Mouse (Mus musculus) intestine, embryonic 14.5 days (tissue): ENCODE results near the gene Prelp. TPM values are rescaled to one million over a fixed set of nuclear protein-coding genes. Genes with fewer than 3 reads are reported as not detected.
"Not testable (repeated sequence)": the region's sequence is repeated elsewhere in the genome, so short reads cannot be mapped to it uniquely, and the experiment has no call there.

Source experiments
- ATAC-seq: fragments of 200-750 bp; cut with Nextera tagmentation; replicated peaks from 2 replicates; pipeline ENCODE4 v1.8.0; 2017; ENCODE audit warnings: low read depth, moderate number of reproducible peaks, moderate TSS enrichment, moderate library complexity; ENCODE audit not compliant: low FRiP score, low TSS enrichment
- DNase-seq: peaks from one replicate; pipeline ENCODE4 v3.0.0-alpha.2; 2018; ENCODE audit warnings: low spot score
- H3K27ac ChIP-seq: fragments of 300-500 bp; sonication (generic); 2 replicates; pipeline ENCODE4 v1.5.1; 2014; ENCODE audit warnings: low read depth, mild to moderate bottlenecking, control low read depth
- H3K27me3 ChIP-seq: fragments of 300-500 bp; sonication (generic); replicated peaks from 2 replicates; pipeline ENCODE4 v1.6.1; 2014; ENCODE audit warnings: low read length, control low read depth; ENCODE audit not compliant: control insufficient read depth, insufficient read depth
- H3K36me3 ChIP-seq: fragments of 300-500 bp; sonication (generic); 2 replicates; pipeline ENCODE4 v1.6.1; 2014; ENCODE audit warnings: low read length, control low read depth; ENCODE audit not compliant: control insufficient read depth, insufficient read depth
- H3K4me1 ChIP-seq: fragments of 300-500 bp; sonication (generic); replicated peaks from 2 replicates; pipeline ENCODE4 v1.6.1; 2014; ENCODE audit warnings: low read length, control low read depth, mixed read lengths; ENCODE audit not compliant: control insufficient read depth, insufficient read depth
- H3K4me2 ChIP-seq: fragments of 300-500 bp; sonication (generic); 2 replicates; pipeline ENCODE4 v1.6.1; 2014; ENCODE audit warnings: low read length
- H3K4me3 ChIP-seq: fragments of 300-500 bp; sonication (generic); 2 replicates; pipeline ENCODE4 v1.5.1; 2014; ENCODE audit warnings: low read depth, low read length, control low read depth, mixed read lengths
- H3K9ac ChIP-seq: fragments of 300-500 bp; sonication (generic); 2 replicates; pipeline ENCODE4 v1.6.1; 2014; ENCODE audit warnings: mild to moderate bottlenecking, low read length
- H3K9me3 ChIP-seq: fragments of 300-500 bp; sonication (generic); 2 replicates; pipeline ENCODE4 v1.6.1; 2016; ENCODE audit warnings: low read length, control low read depth; ENCODE audit not compliant: control insufficient read depth
- WGBS: fragments of 180-500 bp; shearing (Covaris S2); extraction: QIAGEN DNeasy Blood & Tissue Kit; methylation state at CpG from one replicate; pipeline ENCODE4 v1.1.7; 2014; 5-methylcytosine and 5-hydroxymethylcytosine counted together
- polyA plus RNA-seq: library from polyadenylated mRNA; unstranded; fragments of >200 nt; fragmentation: Nextera tagmentation; extraction: Ambion mirVana; gene quantifications from 2 replicates; pipeline ENCODE4 v1.2.1, GENCODE M21; 2014

Prelp gene
- polyA plus RNA-seq = 1.4 and 1.9 TPM in 2 replicates

DNA sequence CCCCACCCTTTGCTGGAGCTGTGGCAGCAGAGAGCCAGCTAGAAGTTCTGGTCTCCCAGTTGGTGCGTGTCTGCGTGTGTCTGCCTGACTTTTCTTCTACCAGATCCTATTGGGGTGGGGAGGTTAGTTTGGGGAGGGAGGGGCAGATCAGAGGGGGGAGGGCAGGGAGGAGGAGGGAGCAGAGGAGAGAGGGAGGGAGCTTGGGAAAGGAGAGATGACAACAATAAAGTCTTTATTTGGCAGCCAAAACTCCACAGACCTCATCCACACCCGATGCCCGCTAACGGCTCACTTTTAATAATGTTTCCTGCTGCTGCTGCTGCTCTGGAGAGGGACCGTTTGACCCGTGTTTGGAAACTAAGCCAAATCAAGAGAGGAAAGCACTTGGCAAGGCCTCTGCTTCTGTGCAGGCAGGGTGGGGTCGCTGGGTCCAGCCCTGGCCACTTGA, at the start of gene Prelp:
Gene Prelp (minus strand): TSS at position 111 of the 448 bp plus-strand sequence.
- H3K4me3 ChIP-seq = no peak within 1 kb of the TSS
- DNase-seq = peak; percentile 64
- peak within 1 kb of the TSS; percentile 51; the same call in 1 of the 2 replicates for H3K27ac ChIP-seq
- no peaks in the 10 kb centered on the region for H3K36me3 ChIP-seq
- no peak for ATAC-seq
- peak within 1 kb of the TSS; percentile 26; the same call in 1 of the 2 replicates for H3K4me2 ChIP-seq
- no peaks in the 10 kb centered on the region for H3K9me3 ChIP-seq
- WGBS = 6% methylated on average over 8 of the region's 8 CpGs
- no peak within 1 kb of the TSS for H3K9ac ChIP-seq
- no peaks in the 10 kb centered on the region for H3K27me3 ChIP-seq
- peaks cover 40% of the 10 kb centered on the region for H3K4me1 ChIP-seq

DNA sequence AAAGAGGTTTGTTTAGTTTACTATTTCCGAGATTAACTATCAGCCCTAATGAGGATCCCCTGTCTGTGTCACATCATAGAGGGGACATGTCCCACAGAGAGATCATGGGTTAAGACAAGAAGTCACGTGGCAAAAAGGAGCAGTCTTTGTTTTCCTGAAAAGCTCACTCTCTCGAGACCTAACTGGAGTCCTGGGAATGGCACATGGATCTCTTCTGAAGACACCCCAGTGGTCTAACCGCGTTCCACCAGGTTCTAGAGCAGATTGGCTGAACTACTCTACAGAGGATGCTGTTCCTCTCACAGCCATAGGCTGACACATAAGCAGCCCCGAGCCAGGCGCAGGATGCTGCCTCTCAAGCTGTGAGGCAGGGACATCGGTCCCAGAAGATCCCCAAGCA, 48.2 kb upstream of the Prelp start:
- Histone ChIP-seq H3K9me3 (no peaks in the 10 kb centered on the region), H3K27me3 (no peaks in the 10 kb centered on the region), H3K4me2 (no peak overlapping the region), H3K4me1 (peaks cover 21% of the 10 kb centered on the region), H3K36me3 (no peaks in the 10 kb centered on the region), H3K27ac (no peak overlapping the region), H3K4me3 (no peak overlapping the region), H3K9ac (no peak overlapping the region)
- WGBS = 84% methylated on average over 8 of the region's 8 CpGs
- ATAC-seq = no peak
- no peak for DNase-seq

DNA sequence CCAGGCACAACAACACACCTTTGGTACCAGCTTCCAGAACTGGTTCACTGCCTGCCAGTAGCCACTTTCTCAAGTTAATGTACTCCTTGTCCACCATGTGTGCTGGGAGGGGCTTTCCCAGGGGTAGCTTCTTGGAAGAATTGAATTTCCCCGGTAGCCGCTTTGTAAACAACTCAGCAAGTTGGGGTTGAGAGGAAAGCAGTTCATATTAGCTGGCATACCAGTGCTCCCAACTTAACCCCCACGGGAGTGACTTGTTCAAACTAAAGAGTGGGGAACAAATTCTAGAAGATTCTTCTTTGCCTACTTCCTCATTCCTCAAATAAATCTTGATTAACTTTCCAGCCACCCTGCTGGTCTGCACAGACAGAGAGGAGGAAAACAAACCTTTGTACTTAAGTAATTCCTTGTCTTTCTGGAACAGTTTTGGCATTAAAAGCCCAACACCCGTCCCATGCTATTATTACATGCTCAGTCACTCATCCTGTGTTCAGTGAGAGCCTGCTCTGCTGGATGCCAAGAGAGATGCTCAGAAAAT, 47.6 kb upstream of the Prelp start:
- H3K9me3 ChIP-seq = no peaks in the 10 kb centered on the region
- H3K27me3 ChIP-seq = no peaks in the 10 kb centered on the region
- ATAC-seq (no peak), DNase-seq (no peak)
- peaks cover 21% of the 10 kb centered on the region for H3K4me1 ChIP-seq
- H3K27ac ChIP-seq = no peak overlapping the region
- no peak overlapping the region for H3K9ac ChIP-seq
- H3K4me2 ChIP-seq = no peak overlapping the region
- WGBS = 44% methylated on average over 4 of the region's 4 CpGs
- no peaks in the 10 kb centered on the region for H3K36me3 ChIP-seq
- H3K4me3 ChIP-seq = no peak overlapping the region

DNA sequence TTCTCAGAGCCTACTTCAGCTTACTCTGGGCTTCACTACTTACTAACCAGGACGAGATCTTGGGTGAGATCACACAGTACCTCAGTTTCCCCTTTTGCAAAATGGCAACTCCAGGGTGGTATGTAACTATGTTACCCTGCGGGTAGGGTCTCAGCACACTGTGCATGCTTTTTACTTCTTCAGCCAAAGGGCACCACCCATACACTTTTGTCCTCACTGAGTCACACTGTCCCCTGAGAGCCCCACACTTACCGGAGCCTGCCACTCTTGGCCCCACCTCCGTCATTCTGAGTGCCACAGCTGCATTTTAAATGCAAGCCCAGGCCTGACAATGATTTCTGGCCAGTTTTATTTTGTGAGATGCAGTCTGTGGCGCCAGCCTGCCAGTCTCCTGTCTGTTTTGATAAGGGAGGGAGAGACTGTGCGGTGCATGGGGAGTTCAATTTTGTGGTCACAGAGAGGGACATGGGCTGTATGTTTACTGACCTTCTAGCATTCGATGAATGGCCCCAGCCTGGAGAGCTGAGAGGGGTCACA, 46.3 kb upstream of the Prelp start:
- peaks cover 21% of the 10 kb centered on the region for H3K4me1 ChIP-seq
- DNase-seq (no peak), ATAC-seq (no peak)
- H3K9me3 ChIP-seq = no peaks in the 10 kb centered on the region
- H3K9ac ChIP-seq = no peak overlapping the region
- no peaks in the 10 kb centered on the region for H3K36me3 ChIP-seq
- WGBS = 65% methylated on average over 7 of the region's 7 CpGs
- H3K4me3 ChIP-seq = no peak overlapping the region
- no peak overlapping the region for H3K27ac ChIP-seq
- H3K4me2 ChIP-seq = no peak overlapping the region
- no peaks in the 10 kb centered on the region for H3K27me3 ChIP-seq

DNA sequence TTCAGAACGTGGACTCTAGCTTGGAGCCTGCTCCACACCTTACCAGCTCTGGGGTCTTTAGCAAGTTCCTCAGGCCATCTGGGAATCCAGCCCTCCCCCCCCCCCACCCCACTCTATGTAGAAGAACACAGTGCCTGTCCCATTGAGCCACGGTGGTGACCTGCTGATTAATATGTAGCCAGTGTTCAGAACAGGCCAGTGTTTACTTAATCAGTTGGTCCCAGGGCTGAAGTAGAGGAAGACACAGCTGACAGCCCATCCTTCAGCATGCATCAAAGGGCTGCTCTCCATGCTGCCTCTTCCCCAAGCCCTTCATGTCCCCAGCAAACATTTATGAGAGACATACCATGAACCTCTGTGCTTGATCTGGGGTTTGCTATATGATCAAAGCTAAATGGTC, 44.8 kb upstream of the Prelp start:
- H3K4me1 ChIP-seq = peaks cover 32% of the 10 kb centered on the region

DNA sequence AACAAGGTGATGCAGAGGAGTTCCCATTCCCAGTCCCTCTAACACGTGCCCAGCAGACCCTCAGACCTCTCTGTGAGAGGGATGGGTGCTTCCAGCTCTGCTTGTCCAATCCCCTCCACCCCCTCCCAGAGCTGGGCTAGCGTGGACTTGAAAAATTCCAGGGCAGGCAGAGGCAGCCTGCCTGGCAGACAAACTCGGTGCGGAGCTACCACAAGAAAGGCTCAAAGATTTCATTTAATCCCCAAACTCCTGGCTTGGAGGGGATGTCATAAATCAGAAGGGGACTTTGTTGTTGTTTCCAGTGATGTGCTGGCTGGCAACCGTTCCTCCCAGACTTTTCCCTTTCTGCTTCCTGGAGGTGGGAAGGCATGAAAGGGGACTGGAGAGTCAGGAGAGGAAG, 44.1 kb upstream of the Prelp start:
- WGBS = 10% methylated on average over 5 of the region's 5 CpGs
- Histone ChIP-seq H3K4me1 (peaks cover 32% of the 10 kb centered on the region), H3K4me2 (no peak overlapping the region), H3K4me3 (no peak overlapping the region), H3K36me3 (no peaks in the 10 kb centered on the region), H3K27me3 (no peaks in the 10 kb centered on the region), H3K9me3 (no peaks in the 10 kb centered on the region), H3K9ac (no peak overlapping the region), H3K27ac (peak overlapping the region; percentile 59)
- DNase-seq (no peak), ATAC-seq (no peak)

More for the DNA sequence above, 44.8 kb upstream of the Prelp start:
- Histone ChIP-seq H3K9me3 (no peaks in the 10 kb centered on the region), H3K27ac (0 out of 2 replicates have a peak overlapping the region, but pooled peaks have one; percentile 59), H3K27me3 (no peaks in the 10 kb centered on the region), H3K36me3 (no peaks in the 10 kb centered on the region), H3K4me3 (no peak overlapping the region), H3K4me2 (no peak overlapping the region), H3K9ac (no peak overlapping the region)
- 48% methylated on average over 2 of the region's 2 CpGs for WGBS
- DNase-seq (no peak), ATAC-seq (no peak; the same call in 1 of the 2 replicates)

DNA sequence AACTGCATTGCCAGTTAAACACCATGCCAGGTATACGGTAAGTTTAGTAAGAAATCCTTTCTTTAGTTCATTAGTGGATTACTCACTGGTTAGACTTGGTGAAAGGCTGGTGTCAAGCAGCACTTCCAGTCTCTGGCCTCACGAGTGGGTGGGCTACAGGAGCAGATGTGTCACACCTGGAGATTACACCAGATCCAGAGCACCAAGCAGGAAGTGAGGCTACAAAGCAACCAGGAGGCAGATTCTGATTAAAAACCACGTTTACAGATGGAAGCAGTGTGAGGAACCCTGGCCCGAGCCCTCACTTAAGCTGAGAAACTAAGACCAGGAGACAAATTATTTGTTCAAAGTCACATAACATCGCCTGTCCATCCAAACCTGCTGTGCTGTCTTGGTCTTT, 43.5 kb upstream of the Prelp start:
- Histone ChIP-seq H3K27me3 (no peaks in the 10 kb centered on the region), H3K36me3 (no peaks in the 10 kb centered on the region), H3K9me3 (no peaks in the 10 kb centered on the region), H3K27ac (peak overlapping the region; percentile 59), H3K9ac (no peak overlapping the region), H3K4me3 (no peak overlapping the region), H3K4me1 (peaks cover 32% of the 10 kb centered on the region), H3K4me2 (no peak overlapping the region)
- DNase-seq (no peak), ATAC-seq (no peak)
- 56% methylated on average over 5 of the region's 5 CpGs for WGBS

DNA sequence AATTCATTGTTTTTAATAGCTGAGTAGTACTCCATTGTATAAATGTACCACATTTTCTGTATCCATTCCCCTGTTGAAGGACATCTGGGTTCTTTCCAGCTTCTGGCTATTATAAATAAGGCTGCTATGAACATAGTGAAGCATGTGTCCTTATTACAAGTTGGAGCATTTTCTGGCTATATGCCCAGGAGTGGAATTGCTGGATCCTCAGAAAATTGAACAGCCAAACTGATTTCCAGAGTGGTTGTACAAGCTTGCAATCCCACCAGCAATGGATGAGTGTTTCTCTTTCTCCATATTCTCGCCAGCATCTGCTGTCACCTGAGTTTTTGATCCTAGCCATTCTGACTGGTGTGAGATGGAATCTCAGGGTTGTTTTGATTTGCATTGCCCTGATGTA, 42.4 kb upstream of the Prelp start:
- DNase-seq, ATAC-seq, H3K9me3 ChIP-seq, H3K27me3 ChIP-seq, H3K4me2 ChIP-seq, H3K9ac ChIP-seq, H3K27ac ChIP-seq, H3K4me3 ChIP-seq, H3K36me3 ChIP-seq: not testable (repeated sequence)
- H3K4me1 ChIP-seq = peaks cover 32% of the 10 kb centered on the region
- WGBS = 88% methylated on average over 1 of the region's 1 CpGs

DNA sequence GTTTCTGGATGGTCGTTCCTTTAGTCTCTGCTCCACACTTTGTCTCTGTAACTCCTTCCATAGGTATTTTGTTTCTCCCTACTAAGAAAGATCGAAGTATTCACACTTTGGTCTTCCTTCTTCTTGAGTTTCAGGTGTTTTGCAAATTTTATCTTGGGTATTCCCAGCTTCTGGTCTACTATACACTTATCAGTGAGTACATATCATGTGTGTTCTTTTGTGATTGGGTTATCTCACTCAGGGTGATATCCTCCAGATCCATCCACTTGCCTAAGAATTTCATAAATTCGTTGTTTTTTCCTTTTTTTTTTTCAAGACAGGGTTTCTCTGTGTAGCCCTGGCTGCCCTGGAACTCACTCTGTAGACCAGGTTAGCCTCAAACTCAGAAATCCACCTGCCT, 41.9 kb upstream of the Prelp start:
- not testable (repeated sequence) for H3K4me2 ChIP-seq, H3K9me3 ChIP-seq, H3K9ac ChIP-seq, H3K27ac ChIP-seq, DNase-seq, H3K4me3 ChIP-seq, H3K27me3 ChIP-seq, H3K36me3 ChIP-seq, ATAC-seq
- 94% methylated on average over 3 of the region's 3 CpGs for WGBS
- H3K4me1 ChIP-seq = peaks cover 32% of the 10 kb centered on the region
